Mouse (Mus musculus): ENCODE data around the gene Hspg2. TPM values are rescaled to one million over a fixed set of nuclear protein-coding genes. Genes with fewer than 3 reads are reported as not detected.

The Hspg2 gene
- polyA plus RNA-seq, 1 experiment: 16.9 TPM

- peak; percentile 81 for DNase-seq (ENCODE audit: low read depth)
- TF ChIP-seq POLR2A (IDR thresholded peaks at IDR 0.05; ENCODE audit: borderline replicate concordance, extremely low read depth, insufficient read depth, insufficient read length, poor library complexity, severe bottlenecking) (no peak), CTCF (IDR thresholded peaks at IDR 0.05; ENCODE audit: borderline replicate concordance, extremely low read depth, insufficient read depth, insufficient read length) (no peak)
Measured at GRCm38 (mm10) chr4:137510021-137510696, 41.6 kb downstream of the Hspg2 start.

GRCm38 (mm10) chr4:137512897-137513296 is 44.3 kb downstream of the Hspg2 start:
- no peak for DNase-seq (ENCODE audit: low read depth)
- TF ChIP-seq CTCF (IDR thresholded peaks at IDR 0.05; ENCODE audit: borderline replicate concordance, extremely low read depth, insufficient read depth, insufficient read length): no peak
- no peak for TF ChIP-seq POLR2A (IDR thresholded peaks at IDR 0.05; ENCODE audit: borderline replicate concordance, extremely low read depth, insufficient read depth, insufficient read length, poor library complexity, severe bottlenecking)

- TF ChIP-seq POLR2A (IDR thresholded peaks at IDR 0.05; ENCODE audit: borderline replicate concordance, extremely low read depth, insufficient read depth, insufficient read length, poor library complexity, severe bottlenecking) (no peak), CTCF (IDR thresholded peaks at IDR 0.05; ENCODE audit: borderline replicate concordance, extremely low read depth, insufficient read depth, insufficient read length) (no peak)
- DNase-seq (ENCODE audit: low read depth): no peak
Measured at GRCm38 (mm10) chr4:137517989-137518691, 49.6 kb downstream of the Hspg2 start.

- TF ChIP-seq POLR2A (IDR thresholded peaks at IDR 0.05; ENCODE audit: borderline replicate concordance, extremely low read depth, insufficient read depth, insufficient read length, poor library complexity, severe bottlenecking) (no peak), CTCF (IDR thresholded peaks at IDR 0.05; ENCODE audit: borderline replicate concordance, extremely low read depth, insufficient read depth, insufficient read length) (0 out of 2 replicates have a peak, but pooled peaks have one; percentile 1)
Measured at GRCm38 (mm10) chr4:137518746-137519145, 50.2 kb downstream of the Hspg2 start.

GRCm38 (mm10) chr4:137520346-137520745 is 51.8 kb downstream of the Hspg2 start:
- TF ChIP-seq POLR2A (IDR thresholded peaks at IDR 0.05; ENCODE audit: borderline replicate concordance, extremely low read depth, insufficient read depth, insufficient read length, poor library complexity, severe bottlenecking) (no peak), CTCF (IDR thresholded peaks at IDR 0.05; ENCODE audit: borderline replicate concordance, extremely low read depth, insufficient read depth, insufficient read length) (no peak)
- DNase-seq (ENCODE audit: low read depth): no peak

More at GRCm38 (mm10) chr4:137518746-137519145, 50.2 kb downstream of the Hspg2 start:
- DNase-seq (ENCODE audit: low read depth): no peak

- DNase-seq (ENCODE audit: low read depth): no peak
- TF ChIP-seq CTCF (IDR thresholded peaks at IDR 0.05; ENCODE audit: borderline replicate concordance, extremely low read depth, insufficient read depth, insufficient read length) (no peak), POLR2A (IDR thresholded peaks at IDR 0.05; ENCODE audit: borderline replicate concordance, extremely low read depth, insufficient read depth, insufficient read length, poor library complexity, severe bottlenecking) (no peak)
Measured at GRCm38 (mm10) chr4:137521966-137522365, 53.4 kb downstream of the Hspg2 start.

- no peak for DNase-seq (ENCODE audit: low read depth)
- no peak for TF ChIP-seq CTCF (IDR thresholded peaks at IDR 0.05; ENCODE audit: borderline replicate concordance, extremely low read depth, insufficient read depth, insufficient read length)
- no peak for TF ChIP-seq POLR2A (IDR thresholded peaks at IDR 0.05; ENCODE audit: borderline replicate concordance, extremely low read depth, insufficient read depth, insufficient read length, poor library complexity, severe bottlenecking)
Measured at GRCm38 (mm10) chr4:137525426-137525825, 56.9 kb downstream of the Hspg2 start.

GRCm38 (mm10) chr4:137527368-137527767 is 58.8 kb downstream of the Hspg2 start:
- DNase-seq (ENCODE audit: low read depth): peak; percentile 12
- TF ChIP-seq POLR2A (IDR thresholded peaks at IDR 0.05; ENCODE audit: borderline replicate concordance, extremely low read depth, insufficient read depth, insufficient read length, poor library complexity, severe bottlenecking) (no peak), CTCF (IDR thresholded peaks at IDR 0.05; ENCODE audit: borderline replicate concordance, extremely low read depth, insufficient read depth, insufficient read length) (no peak)

GRCm38 (mm10) chr4:137527872-137528271 is 59.3 kb downstream of the Hspg2 start:
- no peak for DNase-seq (ENCODE audit: low read depth)
- TF ChIP-seq POLR2A (IDR thresholded peaks at IDR 0.05; ENCODE audit: borderline replicate concordance, extremely low read depth, insufficient read depth, insufficient read length, poor library complexity, severe bottlenecking) (no peak), CTCF (IDR thresholded peaks at IDR 0.05; ENCODE audit: borderline replicate concordance, extremely low read depth, insufficient read depth, insufficient read length) (no peak)

GRCm38 (mm10) chr4:137540356-137540755 is 71.8 kb downstream of the Hspg2 start:
- TF ChIP-seq POLR2A (IDR thresholded peaks at IDR 0.05; ENCODE audit: borderline replicate concordance, extremely low read depth, insufficient read depth, insufficient read length, poor library complexity, severe bottlenecking) (no peak), CTCF (IDR thresholded peaks at IDR 0.05; ENCODE audit: borderline replicate concordance, extremely low read depth, insufficient read depth, insufficient read length) (no peak)

GRCm38 (mm10) chr4:137542968-137543367 is 74.4 kb downstream of the Hspg2 start:
- DNase-seq (ENCODE audit: low read depth): no peak
- no peak for TF ChIP-seq POLR2A (IDR thresholded peaks at IDR 0.05; ENCODE audit: borderline replicate concordance, extremely low read depth, insufficient read depth, insufficient read length, poor library complexity, severe bottlenecking)
- no peak for TF ChIP-seq CTCF (IDR thresholded peaks at IDR 0.05; ENCODE audit: borderline replicate concordance, extremely low read depth, insufficient read depth, insufficient read length)

More at GRCm38 (mm10) chr4:137540356-137540755, 71.8 kb downstream of the Hspg2 start:
- peak; percentile 5 for DNase-seq (ENCODE audit: low read depth)
